Mouse (Mus musculus): Measurements from ENCODE around the gene Cracr2a. TPM values are rescaled to one million over a fixed set of nuclear protein-coding genes. Genes with fewer than 3 reads are reported as not detected.

Cracr2a gene
- polyA plus RNA-seq, 1 experiment from 2014 or later, result 0.06 TPM

- no peak for ATAC-seq
- no peak overlapping the region for H3K9ac ChIP-seq (ENCODE audit: low read length)
- 63% methylated on average over 8 of the region's 8 CpGs for WGBS
- no peaks in the 10 kb centered on the region for H3K9me3 ChIP-seq (replicated peaks; ENCODE audit: control insufficient read depth, low read length)
- no peaks in the 10 kb centered on the region for H3K36me3 ChIP-seq (ENCODE audit: control insufficient read depth, insufficient read depth, low read length)
- no peak overlapping the region for H3K4me2 ChIP-seq (ENCODE audit: low read length)
- no peak overlapping the region for H3K27ac ChIP-seq (ENCODE audit: low read depth, low read length)
- H3K4me1 ChIP-seq (ENCODE audit: control insufficient read depth, insufficient read depth, low read length), result peaks cover 7% of the 10 kb centered on the region; the same call in 1 of the 2 replicates
- peak; percentile 50 for DNase-seq (ENCODE audit: low spot score)
- H3K27me3 ChIP-seq (replicated peaks; ENCODE audit: control insufficient read depth, insufficient read depth, low read length), result no peaks in the 10 kb centered on the region
- no peak overlapping the region for H3K4me3 ChIP-seq (ENCODE audit: low read depth, low read length)
Measured at GRCm38 (mm10) chr6:127683561-127683960, 122.4 kb downstream of the Cracr2a start.

- H3K9me3 ChIP-seq (replicated peaks; ENCODE audit: control insufficient read depth, low read length), result no peaks in the 10 kb centered on the region
- H3K4me1 ChIP-seq (ENCODE audit: control insufficient read depth, insufficient read depth, low read length), result peaks cover 7% of the 10 kb centered on the region; the same call in 1 of the 2 replicates
- no peak overlapping the region for H3K9ac ChIP-seq (ENCODE audit: low read length)
- H3K27ac ChIP-seq (ENCODE audit: low read depth, low read length), result no peak overlapping the region
- no peaks in the 10 kb centered on the region for H3K27me3 ChIP-seq (replicated peaks; ENCODE audit: control insufficient read depth, insufficient read depth, low read length)
- peak; percentile 34; the same call in 1 of the 2 replicates for ATAC-seq
- no peak overlapping the region for H3K4me3 ChIP-seq (ENCODE audit: low read depth, low read length)
- peak; percentile 66 for DNase-seq (ENCODE audit: low spot score)
- no peak overlapping the region for H3K4me2 ChIP-seq (ENCODE audit: low read length)
- WGBS, result 59% methylated on average over 4 of the region's 4 CpGs
- no peaks in the 10 kb centered on the region for H3K36me3 ChIP-seq (ENCODE audit: control insufficient read depth, insufficient read depth, low read length)
Measured at GRCm38 (mm10) chr6:127684981-127685380, 123.8 kb downstream of the Cracr2a start.

GRCm38 (mm10) chr6:127687181-127687860, 126.2 kb downstream of the Cracr2a start:
- Histone ChIP-seq H3K9me3 (replicated peaks; ENCODE audit: control insufficient read depth, low read length) (no peaks in the 10 kb centered on the region), H3K9ac (ENCODE audit: low read length) (no peak overlapping the region), H3K36me3 (ENCODE audit: control insufficient read depth, insufficient read depth, low read length) (no peaks in the 10 kb centered on the region), H3K27me3 (replicated peaks; ENCODE audit: control insufficient read depth, insufficient read depth, low read length) (no peaks in the 10 kb centered on the region), H3K4me1 (ENCODE audit: control insufficient read depth, insufficient read depth, low read length) (peaks cover 7% of the 10 kb centered on the region; the same call in 1 of the 2 replicates), H3K4me2 (ENCODE audit: low read length) (no peak overlapping the region), H3K4me3 (ENCODE audit: low read depth, low read length) (no peak overlapping the region), H3K27ac (ENCODE audit: low read depth, low read length) (no peak overlapping the region)
- no peak for DNase-seq (ENCODE audit: low spot score)
- 90% methylated on average over 6 of the region's 6 CpGs for WGBS
- no peak for ATAC-seq

- 0 out of 2 replicates have a peak, but pooled peaks cover 3% of the 10 kb centered on the region for H3K36me3 ChIP-seq (ENCODE audit: control insufficient read depth, insufficient read depth, low read length)
- no peaks in the 10 kb centered on the region for H3K27me3 ChIP-seq (replicated peaks; ENCODE audit: control insufficient read depth, insufficient read depth, low read length)
- H3K4me3 ChIP-seq (ENCODE audit: low read depth, low read length), result no peak overlapping the region
- no peaks in the 10 kb centered on the region for H3K9me3 ChIP-seq (replicated peaks; ENCODE audit: control insufficient read depth, low read length)
- H3K27ac ChIP-seq (ENCODE audit: low read depth, low read length), result no peak overlapping the region
- H3K4me1 ChIP-seq (ENCODE audit: control insufficient read depth, insufficient read depth, low read length), result no peaks in the 10 kb centered on the region
- ATAC-seq, result peak; percentile 76
- no peak overlapping the region for H3K9ac ChIP-seq (ENCODE audit: low read length)
- WGBS, result 49% methylated on average over 7 of the region's 7 CpGs
- peak; percentile 75 for DNase-seq (ENCODE audit: low spot score)
- H3K4me2 ChIP-seq (ENCODE audit: low read length), result no peak overlapping the region
Measured at GRCm38 (mm10) chr6:127692298-127692697, 131.2 kb downstream of the Cracr2a start.

- no peak overlapping the region for H3K9ac ChIP-seq (ENCODE audit: low read length)
- H3K4me3 ChIP-seq (ENCODE audit: low read depth, low read length), result no peak overlapping the region
- H3K4me2 ChIP-seq (ENCODE audit: low read length), result no peak overlapping the region
- DNase-seq (ENCODE audit: low spot score) (no peak), ATAC-seq (no peak)
- H3K36me3 ChIP-seq (ENCODE audit: control insufficient read depth, insufficient read depth, low read length), result 0 out of 2 replicates have a peak, but pooled peaks cover 4% of the 10 kb centered on the region
- no peaks in the 10 kb centered on the region for H3K4me1 ChIP-seq (ENCODE audit: control insufficient read depth, insufficient read depth, low read length)
- WGBS, result 90% methylated on average over 7 of the region's 7 CpGs
- no peak overlapping the region for H3K27ac ChIP-seq (ENCODE audit: low read depth, low read length)
- no peaks in the 10 kb centered on the region for H3K9me3 ChIP-seq (replicated peaks; ENCODE audit: control insufficient read depth, low read length)
- no peaks in the 10 kb centered on the region for H3K27me3 ChIP-seq (replicated peaks; ENCODE audit: control insufficient read depth, insufficient read depth, low read length)
Measured at GRCm38 (mm10) chr6:127693681-127694080, 132.5 kb downstream of the Cracr2a start.

GRCm38 (mm10) chr6:127701036-127701783, 140.1 kb downstream of the Cracr2a start:
- ATAC-seq, result peak; percentile 95
- 0 out of 2 replicates have a peak, but pooled peaks cover 7% of the 10 kb centered on the region for H3K36me3 ChIP-seq (ENCODE audit: control insufficient read depth, insufficient read depth, low read length)
- H3K27ac ChIP-seq (ENCODE audit: low read depth, low read length), result peak overlapping the region; percentile 91
- no peak overlapping the region for H3K4me3 ChIP-seq (ENCODE audit: low read depth, low read length)
- H3K4me2 ChIP-seq (ENCODE audit: low read length), result no peak overlapping the region
- H3K9ac ChIP-seq (ENCODE audit: low read length), result peak overlapping the region; percentile 30; the same call in 1 of the 2 replicates
- WGBS, result 8% methylated on average over 9 of the region's 11 CpGs
- H3K4me1 ChIP-seq (ENCODE audit: control insufficient read depth, insufficient read depth, low read length), result peaks cover 15% of the 10 kb centered on the region
- no peaks in the 10 kb centered on the region for H3K27me3 ChIP-seq (replicated peaks; ENCODE audit: control insufficient read depth, insufficient read depth, low read length)
- H3K9me3 ChIP-seq (replicated peaks; ENCODE audit: control insufficient read depth, low read length), result no peaks in the 10 kb centered on the region
- peak; percentile 95 for DNase-seq (ENCODE audit: low spot score)

- H3K9ac ChIP-seq (ENCODE audit: low read length), result no peak overlapping the region
- H3K4me3 ChIP-seq (ENCODE audit: low read depth, low read length), result no peak overlapping the region
- ATAC-seq (peak; percentile 43; the same call in 1 of the 2 replicates), DNase-seq (ENCODE audit: low spot score) (peak; percentile 41)
- WGBS, result 54% methylated on average over 1 of the region's 1 CpGs
- 0 out of 2 replicates have a peak, but pooled peaks cover 3% of the 10 kb centered on the region for H3K36me3 ChIP-seq (ENCODE audit: control insufficient read depth, insufficient read depth, low read length)
- H3K27me3 ChIP-seq (replicated peaks; ENCODE audit: control insufficient read depth, insufficient read depth, low read length), result no peaks in the 10 kb centered on the region
- H3K4me2 ChIP-seq (ENCODE audit: low read length), result no peak overlapping the region
- H3K9me3 ChIP-seq (replicated peaks; ENCODE audit: control insufficient read depth, low read length), result no peaks in the 10 kb centered on the region
- H3K4me1 ChIP-seq (ENCODE audit: control insufficient read depth, insufficient read depth, low read length), result peaks cover 4% of the 10 kb centered on the region; the same call in 1 of the 2 replicates
- peak overlapping the region; percentile 5; the same call in 1 of the 2 replicates for H3K27ac ChIP-seq (ENCODE audit: low read depth, low read length)
Measured at GRCm38 (mm10) chr6:127708218-127708628, 147.1 kb downstream of the Cracr2a start.

- no peaks in the 10 kb centered on the region for H3K27me3 ChIP-seq (replicated peaks; ENCODE audit: control insufficient read depth, insufficient read depth, low read length)
- H3K36me3 ChIP-seq (ENCODE audit: control insufficient read depth, insufficient read depth, low read length), result no peaks in the 10 kb centered on the region
- no peak for ATAC-seq
- H3K9me3 ChIP-seq (replicated peaks; ENCODE audit: control insufficient read depth, low read length), result no peaks in the 10 kb centered on the region
- no peak overlapping the region for H3K4me3 ChIP-seq (ENCODE audit: low read depth, low read length)
- no peak overlapping the region for H3K27ac ChIP-seq (ENCODE audit: low read depth, low read length)
- peaks cover 10% of the 10 kb centered on the region for H3K4me1 ChIP-seq (ENCODE audit: control insufficient read depth, insufficient read depth, low read length)
- no peak overlapping the region for H3K9ac ChIP-seq (ENCODE audit: low read length)
- DNase-seq (ENCODE audit: low spot score), result no peak
- 88% methylated on average over 5 of the region's 5 CpGs for WGBS
- no peak overlapping the region for H3K4me2 ChIP-seq (ENCODE audit: low read length)
Measured at GRCm38 (mm10) chr6:127714906-127715305, 153.8 kb downstream of the Cracr2a start.
